Mouse (Mus musculus) heart, adult 2 months (tissue): ENCODE data around the gene Zfp423.

Source experiments
- CTCF ChIP-seq: fragments of 200-600 bp; IDR thresholded peaks from 2 replicates; pipeline ENCODE4 v1.8.1; 2022; ENCODE audit warnings: antibody characterized with exemption, mild to moderate bottlenecking, moderate library complexity
- EP300 ChIP-seq: fragments of 200-500 bp; IDR thresholded peaks from 2 replicates; pipeline ENCODE4 v1.6.1; 2011; ENCODE audit warnings: low read depth, low read length, control low read depth; ENCODE audit not compliant: insufficient read depth

- TF ChIP-seq CTCF (no peak), EP300 (no peak)
These were observed 311.6 kb downstream of the Zfp423 start for GRCm38 (mm10) chr8:87647781-87648180.
